Comparison of ENCODE assay signal across 8 mouse cellular contexts in the genomic region with DNA sequence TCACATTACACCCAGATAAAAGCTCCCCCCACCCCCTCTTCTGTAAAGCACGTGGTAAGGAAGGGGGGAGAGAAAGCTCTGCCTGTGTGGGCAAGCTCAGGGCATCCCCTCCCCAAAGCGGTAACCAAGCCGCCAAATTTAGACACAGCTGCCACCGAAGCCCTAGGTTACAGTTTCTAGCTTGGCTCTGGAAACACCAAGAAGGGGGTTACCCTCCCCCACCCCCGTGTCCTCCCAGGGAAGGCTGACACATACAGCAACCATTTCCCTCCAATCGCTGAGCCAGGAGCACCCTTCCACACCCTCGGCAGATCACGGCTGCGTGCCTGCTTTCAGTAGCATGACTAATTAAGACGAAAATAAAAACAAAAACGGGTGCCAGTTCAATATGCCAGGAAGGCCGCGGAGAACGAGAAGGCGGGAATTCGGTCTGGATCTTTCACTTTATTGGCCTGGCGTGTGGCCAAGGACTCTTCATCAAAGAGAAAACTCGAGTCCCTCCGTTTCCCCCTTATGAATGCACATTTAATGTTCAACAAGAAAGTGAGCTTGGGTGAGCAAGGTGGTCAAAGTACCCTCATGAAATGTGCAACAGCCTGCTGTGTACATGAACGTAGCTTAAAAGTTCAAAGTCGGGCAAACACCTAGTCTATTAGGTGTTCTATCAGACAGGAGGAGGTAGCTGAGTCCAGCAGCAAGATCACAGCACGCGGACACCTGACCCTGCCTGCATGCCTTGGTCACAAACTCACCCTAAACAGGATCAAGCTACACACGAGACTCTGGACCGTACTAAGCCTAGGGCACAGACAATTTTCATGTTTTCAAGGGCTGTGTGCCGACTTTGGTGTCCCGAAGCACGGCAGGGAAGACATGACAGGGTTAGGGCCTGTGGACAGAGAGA. TPM values are rescaled to one million over a fixed set of nuclear protein-coding genes. Genes with fewer than 3 reads are reported as not detected.
DNase-seq lines count a peak whose midpoint lies in the region; ATAC-seq lines count a peak whose summit lies in the region.

No protein-coding gene starts in this region.

- intact Hi-C loops in heart, postnatal 25 days (cut with DNase I) = no loop called here

- H3K27ac ChIP-seq in heart, embryonic 12.5 days (ENCODE audit: poor library complexity, severe bottlenecking) = no peak overlapping the region
- peak overlapping the region; percentile 79 for H3K27ac ChIP-seq in intestine, embryonic 16.5 days (ENCODE audit: low read length)

- H3K27me3 ChIP-seq in heart, embryonic 12.5 days (replicated peaks) = no peaks in the 10 kb centered on the region
- no peaks in the 10 kb centered on the region for H3K27me3 ChIP-seq in intestine, embryonic 16.5 days (replicated peaks; ENCODE audit: control insufficient read depth, insufficient read depth, low read length)

- H3K36me3 ChIP-seq in heart, embryonic 12.5 days = no peaks in the 10 kb centered on the region
- H3K36me3 ChIP-seq in intestine, embryonic 16.5 days (ENCODE audit: control insufficient read depth, insufficient read depth, low read length) = peaks cover 6% of the 10 kb centered on the region; the same call in 1 of the 2 replicates

- H3K4me3 ChIP-seq in heart, embryonic 12.5 days = no peak overlapping the region
- no peak overlapping the region for H3K4me3 ChIP-seq in intestine, embryonic 16.5 days (ENCODE audit: low read length)

- peaks cover 22% of the 10 kb centered on the region for H3K4me1 ChIP-seq in heart, embryonic 12.5 days (replicated peaks)
- H3K4me1 ChIP-seq in intestine, embryonic 16.5 days (ENCODE audit: control insufficient read depth, insufficient read depth, low read length) = peaks cover 27% of the 10 kb centered on the region; the same call in 1 of the 2 replicates

- H3K4me2 ChIP-seq in heart, embryonic 12.5 days = peak overlapping the region; percentile 14; the same call in 1 of the 2 replicates
- peak overlapping the region; percentile 30; the same call in 1 of the 2 replicates for H3K4me2 ChIP-seq in intestine, embryonic 16.5 days (ENCODE audit: low read depth, low read length)

- DNase-seq in heart, postnatal 25 days (ENCODE audit: low spot score) = no peak
- peak; percentile 88 for DNase-seq in A20 (ENCODE audit: low read depth, low spot score)
- DNase-seq in cerebellum, adult 8-10 months = peak; percentile 55
- DNase-seq in naive thymus-derived CD4-positive, alpha-beta T cell, adult 2 months (ENCODE audit: low read depth) = peak; percentile 55
- DNase-seq in spleen, adult 18-20 months = no peak
- no peak for DNase-seq in adrenal gland, adult 2 months

- no peak for ATAC-seq in heart, embryonic 12.5 days (ENCODE audit: insufficient number of reproducible peaks, low FRiP score)
- peak; percentile 52 for ATAC-seq in intestine, embryonic 16.5 days

- peaks cover 5% of the 10 kb centered on the region; the same call in 1 of the 2 replicates for H3K9me3 ChIP-seq in heart, embryonic 12.5 days (replicated peaks)
- 0 out of 2 replicates have a peak, but pooled peaks cover 6% of the 10 kb centered on the region for H3K9me3 ChIP-seq in intestine, embryonic 16.5 days (ENCODE audit: control insufficient read depth, low read length)

- WGBS in heart, embryonic 12.5 days = 67% methylated on average over 28 of the region's 28 CpGs
- WGBS in intestine, embryonic 16.5 days = 47% methylated on average over 28 of the region's 28 CpGs

- H3K9ac ChIP-seq in heart, embryonic 12.5 days = no peak overlapping the region
- peak overlapping the region; percentile 47 for H3K9ac ChIP-seq in intestine, embryonic 16.5 days (ENCODE audit: low read depth, low read length)

RNA-seq across cellular contexts. Expression of gene Vgll4, which starts 38.3 kb away (rescaled TPM):
- 74.3 and 76.4 TPM in 2 replicates for polyA plus RNA-seq in heart, embryonic 12.5 days (2016; fragmentation: Nextera tagmentation; extraction: Ambion mirVana)
- total RNA-seq in heart, postnatal 25 days (2021) = 10 to 100 TPM; 24.3 to 24.9 TPM
- 66.1 and 75.7 TPM in 2 replicates for polyA plus RNA-seq in intestine, embryonic 16.5 days (2015; fragmentation: Nextera tagmentation; extraction: Ambion mirVana)
- 10 to 100 TPM; 57.5 to 76.3 TPM for total RNA-seq in adrenal gland, adult 2 months (2021)
- polyA plus RNA-seq in adrenal gland, adult 2 months (2012; rRNA removed) = 55.2 and 60.2 TPM in 2 replicates

Comparison
In these comparisons a context has a peak if more than half of its experiments do, and no peak if none do; other contexts are left out.
1. DNase-seq: peak in A20 (single experiment), cerebellum, adult 8-10 months (single experiment) and naive thymus-derived CD4-positive, alpha-beta T cell, adult 2 months (single experiment); none in heart, postnatal 25 days (single experiment), spleen, adult 18-20 months (0 of 2) and adrenal gland, adult 2 months (single experiment).